Mouse (Mus musculus) MEL (cell line): ENCODE results near the gene Rpl35. TPM values are rescaled to one million over a fixed set of nuclear protein-coding genes. Genes with fewer than 3 reads are reported as not detected.
A peak's percentile ranks its signal among the peaks of the same experiment; 100 is the strongest.

Experiments used
- DNase-seq: peaks from one replicate; pipeline ENCODE4 v3.0.0; 2011; ENCODE audit warnings: low read depth, low spot score
- H3K27ac ChIP-seq: 2 replicates; pipeline ENCODE4 v1.5.1; 2012; ENCODE audit warnings: low read depth, mild to moderate bottlenecking, control low read depth, low read length, moderate library complexity; ENCODE audit not compliant: control insufficient read depth
- H3K27me3 ChIP-seq, 2 experiments: fragments of 150-350 bp in 1 of 2; sonication (generic) in 1 of 2; 2 replicates each; pipeline ENCODE4 v1.6.1; 2012; ENCODE audit warnings: low read length in 2 of 2, mild to moderate bottlenecking in 2 of 2, improper control_type of control experiment in 1 of 2, moderate library complexity in 1 of 2; ENCODE audit not compliant: insufficient read depth in 2 of 2, control insufficient read depth in 1 of 2
- H3K36me3 ChIP-seq, 2 experiments: 2 replicates each; pipeline ENCODE4 v1.6.1; 2012 to 2014; ENCODE audit warnings: low read length in 2 of 2, improper control_type of control experiment in 1 of 2, inconsistent platforms in 1 of 2, mild to moderate bottlenecking in 1 of 2; ENCODE audit not compliant: insufficient read depth in 2 of 2, control insufficient read depth in 1 of 2
- H3K4me1 ChIP-seq, 2 experiments: fragments of 150-350 bp in 1 of 2; sonication (generic) in 1 of 2; 2 replicates each; pipeline ENCODE4 v1.6.1; 2012; ENCODE audit warnings: low read length in 2 of 2, improper control_type of control experiment in 1 of 2, mild to moderate bottlenecking in 1 of 2; ENCODE audit not compliant: insufficient read depth in 2 of 2, control insufficient read depth in 1 of 2
- H3K4me3 ChIP-seq, 2 experiments: fragments of 150-350 bp in 1 of 2; sonication (generic) in 1 of 2; 2 replicates each; pipeline ENCODE4 v1.5.1; 2012; ENCODE audit warnings: low read depth in 2 of 2, low read length in 2 of 2, mild to moderate bottlenecking in 2 of 2, moderate library complexity in 2 of 2, control low read depth in 1 of 2, improper control_type of control experiment in 1 of 2; ENCODE audit not compliant: control insufficient read depth in 1 of 2, insufficient read depth in 1 of 2
- H3K79me2 ChIP-seq: 2 replicates; pipeline ENCODE4 v1.6.1; 2012; ENCODE audit warnings: mild to moderate bottlenecking, low read length, moderate library complexity; ENCODE audit not compliant: control insufficient read depth, poor library complexity, insufficient read depth
- H3K9ac ChIP-seq: 2 replicates; pipeline ENCODE4 v1.6.1; 2012; ENCODE audit warnings: low read depth, mild to moderate bottlenecking, control low read depth, low read length, moderate library complexity; ENCODE audit not compliant: control insufficient read depth, poor library complexity, severe bottlenecking
- H3K9me3 ChIP-seq: fragments of 150-350 bp; sonication (generic); replicated peaks from 2 replicates; pipeline ENCODE4 v1.6.1; 2012; ENCODE audit warnings: mild to moderate bottlenecking, low read length, improper control_type of control experiment, moderate library complexity; ENCODE audit not compliant: insufficient read depth
- CHD1 ChIP-seq: IDR thresholded peaks from 2 replicates; pipeline ENCODE4 v1.6.1; 2012; ENCODE audit warnings: low read depth, mild to moderate bottlenecking, inconsistent platforms, low read length, improper control_type of control experiment
- CHD2 ChIP-seq: IDR thresholded peaks from 2 replicates; pipeline ENCODE4 v1.6.1; 2011; ENCODE audit warnings: low read length, improper control_type of control experiment
- CTCF ChIP-seq, 3 experiments: IDR thresholded peaks in 2 of 3; conservative IDR thresholded peaks in 1 of 3; 2 replicates each; pipeline ENCODE4 v1.5.1; 2011 to 2012; ENCODE audit warnings: low read length in 3 of 3, low read depth in 2 of 3, mild to moderate bottlenecking in 2 of 3, improper control_type of control experiment in 1 of 3, inconsistent platforms in 1 of 3, mixed read lengths in 1 of 3, moderate library complexity in 1 of 3; ENCODE audit not compliant: control insufficient read depth in 1 of 3, insufficient read depth in 1 of 3, poor library complexity in 1 of 3, severe bottlenecking in 1 of 3
- E2F4 ChIP-seq: IDR thresholded peaks from 2 replicates; pipeline ENCODE4 v1.6.1; 2011; ENCODE audit warnings: low read depth, low read length, improper control_type of control experiment, borderline replicate concordance
- ELF1 ChIP-seq: IDR thresholded peaks from 2 replicates; pipeline ENCODE4 v1.6.1; 2014; ENCODE audit warnings: low read depth, mild to moderate bottlenecking, inconsistent platforms, low read length, improper control_type of control experiment, moderate library complexity
- EP300 ChIP-seq, 2 experiments: IDR thresholded peaks; 2 replicates each; pipeline ENCODE4 v1.6.1; 2011; ENCODE audit warnings: improper control_type of control experiment in 2 of 2, low read length in 2 of 2, low read depth in 1 of 2, mild to moderate bottlenecking in 1 of 2
- GABPA ChIP-seq: IDR thresholded peaks from 2 replicates; pipeline ENCODE4 v1.6.1; 2012; ENCODE audit warnings: low read depth, mild to moderate bottlenecking, inconsistent platforms, low read length, improper control_type of control experiment, moderate library complexity
- HCFC1 ChIP-seq: IDR thresholded peaks from 2 replicates; pipeline ENCODE4 v1.6.1; 2012; ENCODE audit warnings: low read depth, mild to moderate bottlenecking, inconsistent platforms, low read length, improper control_type of control experiment, moderate library complexity
- JUND ChIP-seq: IDR thresholded peaks from 2 replicates; pipeline ENCODE4 v1.6.1; 2011; ENCODE audit warnings: low read depth, mild to moderate bottlenecking, improper control_type of control experiment, low read length
- KAT2A ChIP-seq: conservative IDR thresholded peaks from 2 replicates; pipeline ENCODE4 v1.6.1; 2012; ENCODE audit warnings: low read depth, low read length, improper control_type of control experiment, inconsistent platforms
- MAX ChIP-seq: IDR thresholded peaks from 2 replicates; pipeline ENCODE4 v1.6.1; 2011; ENCODE audit warnings: low read length, improper control_type of control experiment
- MAZ ChIP-seq: IDR thresholded peaks from 2 replicates; pipeline ENCODE4 v1.6.1; 2012; ENCODE audit warnings: low read depth, mild to moderate bottlenecking, inconsistent platforms, low read length, improper control_type of control experiment
- MEF2A ChIP-seq: IDR thresholded peaks from 2 replicates; pipeline ENCODE4 v1.6.1; 2014; ENCODE audit warnings: low read depth, mild to moderate bottlenecking, inconsistent platforms, low read length, improper control_type of control experiment; ENCODE audit not compliant: poor library complexity, insufficient replicate concordance, severe bottlenecking; ENCODE audit errors: extremely low read depth
- MXI1 ChIP-seq: IDR thresholded peaks from 2 replicates; pipeline ENCODE4 v1.6.1; 2011; ENCODE audit warnings: mild to moderate bottlenecking, low read depth, low read length, improper control_type of control experiment
- NELFE ChIP-seq: IDR thresholded peaks from 2 replicates; pipeline ENCODE4 v1.6.1; 2011; ENCODE audit warnings: low read depth, low read length, improper control_type of control experiment
- NRF1 ChIP-seq: IDR thresholded peaks from 2 replicates; pipeline ENCODE4 v1.6.1; 2014; ENCODE audit warnings: low read depth, mild to moderate bottlenecking, inconsistent platforms, low read length, improper control_type of control experiment, moderate library complexity; ENCODE audit not compliant: poor library complexity, insufficient read depth, severe bottlenecking
- POLR2A ChIP-seq, 2 experiments: IDR thresholded peaks; 2 replicates each; pipeline ENCODE4 v1.6.1; 2011 to 2012; ENCODE audit warnings: low read length in 2 of 2, mild to moderate bottlenecking in 2 of 2, control low read depth in 1 of 2, improper control_type of control experiment in 1 of 2, low read depth in 1 of 2, moderate library complexity in 1 of 2; ENCODE audit not compliant: control insufficient read depth in 1 of 2, insufficient read depth in 1 of 2, poor library complexity in 1 of 2
- POLR2AphosphoS2 ChIP-seq: IDR thresholded peaks from 2 replicates; pipeline ENCODE4 v1.6.1; 2011; ENCODE audit warnings: low read length, improper control_type of control experiment
- POLR2AphosphoS5 ChIP-seq: IDR thresholded peaks from 2 replicates; pipeline ENCODE4 v1.6.1; 2012; ENCODE audit warnings: low read depth, borderline replicate concordance, mild to moderate bottlenecking, inconsistent platforms, low read length, moderate library complexity, mixed read lengths
- RAD21 ChIP-seq: IDR thresholded peaks from 2 replicates; pipeline ENCODE4 v1.6.1; 2011; ENCODE audit warnings: mild to moderate bottlenecking, low read depth, low read length, improper control_type of control experiment
- RCOR1 ChIP-seq: IDR thresholded peaks from 2 replicates; pipeline ENCODE4 v1.6.1; 2012; ENCODE audit warnings: low read depth, mild to moderate bottlenecking, inconsistent platforms, low read length, improper control_type of control experiment
- SIN3A ChIP-seq: IDR thresholded peaks from 2 replicates; pipeline ENCODE4 v1.6.1; 2012; ENCODE audit warnings: low read length, improper control_type of control experiment, inconsistent platforms
- TAL1 ChIP-seq: IDR thresholded peaks from 2 replicates; pipeline ENCODE4 v1.6.1; 2012; ENCODE audit warnings: mild to moderate bottlenecking, inconsistent platforms, low read length, moderate library complexity, mixed read lengths
- TBP ChIP-seq: IDR thresholded peaks from 2 replicates; pipeline ENCODE4 v1.8.0; 2011; ENCODE audit warnings: low read depth, low read length, improper control_type of control experiment
- TCF12 ChIP-seq: IDR thresholded peaks from 2 replicates; pipeline ENCODE4 v1.6.1; 2014; ENCODE audit warnings: low read depth, mild to moderate bottlenecking, inconsistent platforms, low read length, improper control_type of control experiment, moderate library complexity
- UBTF ChIP-seq: IDR thresholded peaks from 2 replicates; pipeline ENCODE4 v1.6.1; 2012; ENCODE audit warnings: low read depth, mild to moderate bottlenecking, inconsistent platforms, low read length, improper control_type of control experiment, moderate library complexity, borderline replicate concordance; ENCODE audit not compliant: insufficient read depth
- USF1 ChIP-seq: IDR thresholded peaks from 2 replicates; pipeline ENCODE4 v1.6.1; 2014; ENCODE audit warnings: low read depth, mild to moderate bottlenecking, inconsistent platforms, low read length, improper control_type of control experiment, moderate library complexity
- USF2 ChIP-seq, 2 experiments: IDR thresholded peaks; 2 replicates each; pipeline ENCODE4 v1.6.1; 2011 to 2012; ENCODE audit warnings: improper control_type of control experiment in 2 of 2, low read length in 2 of 2, borderline replicate concordance in 1 of 2, inconsistent platforms in 1 of 2, low read depth in 1 of 2, mild to moderate bottlenecking in 1 of 2; ENCODE audit not compliant: insufficient read depth in 1 of 2
- ZC3H11A ChIP-seq: IDR thresholded peaks from 2 replicates; pipeline ENCODE4 v1.6.1; 2012; ENCODE audit warnings: low read depth, mild to moderate bottlenecking, inconsistent platforms, low read length, improper control_type of control experiment
- ZKSCAN1 ChIP-seq: IDR thresholded peaks from 2 replicates; pipeline ENCODE4 v1.6.1; 2012; ENCODE audit warnings: low read depth, mild to moderate bottlenecking, inconsistent platforms, low read length, improper control_type of control experiment, moderate library complexity
- ZMIZ1 ChIP-seq: IDR thresholded peaks from 2 replicates; pipeline ENCODE4 v1.6.1; 2012; ENCODE audit warnings: low read depth, mild to moderate bottlenecking, inconsistent platforms, low read length, improper control_type of control experiment, moderate library complexity
- polyA plus RNA-seq, 2 experiments: library from polyadenylated mRNA; stranded (reverse) in 1 of 2; unstranded in 1 of 2; fragments of >175 nt in 1 of 2; fragments of >200 nt in 1 of 2; gene quantifications; 2 replicates each; pipeline versions ENCODE4 v1.2.1 to v1.2.4; 2012; ENCODE audit warnings: low replicate concordance in 2 of 2, low read depth in 1 of 2; ENCODE audit not compliant: insufficient read length in 2 of 2, insufficient read depth in 1 of 2, missing spikeins in 1 of 2
- total RNA-seq: library from RNA; depleted of rRNA; stranded (reverse); fragments of 300-350 nt; gene quantifications from 2 replicates; pipeline ENCODE4 v1.2.3, GENCODE M21; 2012

Gene Rpl35
- total and polyA plus RNA-seq, 3 experiments: 930 to 1,814 TPM; not detected in 1

- TF ChIP-seq USF2 (IDR thresholded peaks at IDR 0.05; ENCODE audit: borderline replicate concordance in 1 of 2, insufficient read depth in 1 of 2, low read depth in 1 of 2, low read length in 2 of 2) (no peak), HCFC1 (no peak; the same call in 1 of the 2 replicates), RCOR1 (no peak; the same call in 1 of the 2 replicates), EP300 (IDR thresholded peaks at IDR 0.05; ENCODE audit: low read depth in 1 of 2, low read length in 2 of 2) (no peak; a peak in 2 of 4 replicates), SIN3A (peak; percentile 54; the same call in 1 of the 2 replicates), ZKSCAN1 (no peak), POLR2A (IDR thresholded peaks at IDR 0.05; ENCODE audit: control insufficient read depth in 1 of 2, insufficient read depth in 1 of 2, low read depth in 1 of 2, low read length in 2 of 2, poor library complexity in 1 of 2) (no peak), NRF1 (no peak), ZMIZ1 (no peak), RAD21 (no peak)
These were observed 816 bp upstream of the Rpl35 start (continued) for GRCm38 (mm10) chr2:39006149-39006730.

GRCm38 (mm10) chr2:39004880-39005435, 466 bp downstream of the Rpl35 start, which contains the start of gene Arpc5l:
TSS of gene Arpc5l (plus strand) at chr2:39005348.
- no peaks in the 10 kb centered on the region for H3K27me3 ChIP-seq
- H3K4me1 ChIP-seq: peaks cover 8 to 15% of the 10 kb centered on the region in 2 experiments
- peaks cover 59% of the 10 kb centered on the region for H3K79me2 ChIP-seq
- TF ChIP-seq NRF1 (peak; percentile 88), ZC3H11A (no peak), MAZ (no peak), ZKSCAN1 (no peak), JUND (no peak), SIN3A (peak; percentile 78; the same call in 1 of the 2 replicates), UBTF (0 out of 2 replicates have a peak, but pooled peaks have one; percentile 69), TAL1 (no peak), E2F4 (no peak), TBP (peak; percentile 93), CHD2 (peak; percentile 93), MEF2A (no peak), CTCF (IDR thresholded peaks at IDR 0.05 in 2 of 3, conservative IDR thresholded peaks at IDR 0.05 in 1 of 3; ENCODE audit: control insufficient read depth in 1 of 3, insufficient read depth in 1 of 3, low read depth in 2 of 3, low read length in 3 of 3, poor library complexity in 1 of 3, severe bottlenecking in 1 of 3) (no peak), NELFE (peak; percentile 91), RCOR1 (no peak), USF2 (IDR thresholded peaks at IDR 0.05; ENCODE audit: borderline replicate concordance in 1 of 2, insufficient read depth in 1 of 2, low read depth in 1 of 2, low read length in 2 of 2) (no peak), POLR2A (IDR thresholded peaks at IDR 0.05; ENCODE audit: control insufficient read depth in 1 of 2, insufficient read depth in 1 of 2, low read depth in 1 of 2, low read length in 2 of 2, poor library complexity in 1 of 2) (peak; percentile 78 to 86; a peak in 3 of 4 replicates), ZMIZ1 (peak; percentile 87), POLR2AphosphoS2 (peak; percentile 94), HCFC1 (peak; percentile 90), MAX (peak; percentile 70), KAT2A (no peak; the same call in 1 of the 2 replicates), GABPA (0 out of 2 replicates have a peak, but pooled peaks have one; percentile 16), MXI1 (peak; percentile 72; the same call in 1 of the 2 replicates), TCF12 (peak; percentile 75), USF1 (no peak), CHD1 (no peak), POLR2AphosphoS5 (no peak), ELF1 (peak; percentile 96)

More at GRCm38 (mm10) chr2:39004880-39005435, 466 bp downstream of the Rpl35 start, which contains the start of gene Arpc5l:
- Histone ChIP-seq H3K9me3 (no peaks in the 10 kb centered on the region), H3K9ac (peak within 1 kb of the TSS; percentile 97), H3K36me3 (peaks cover 0 to 23% of the 10 kb centered on the region in 2 experiments; a peak in 3 of 4 replicates), H3K27ac (peak within 1 kb of the TSS; percentile 83), H3K4me3 (peak within 1 kb of the TSS; percentile 86 to 88)
- DNase-seq: peak; percentile 96
